10 mouse cellular contexts compared by ENCODE assay signal in the genomic region with DNA sequence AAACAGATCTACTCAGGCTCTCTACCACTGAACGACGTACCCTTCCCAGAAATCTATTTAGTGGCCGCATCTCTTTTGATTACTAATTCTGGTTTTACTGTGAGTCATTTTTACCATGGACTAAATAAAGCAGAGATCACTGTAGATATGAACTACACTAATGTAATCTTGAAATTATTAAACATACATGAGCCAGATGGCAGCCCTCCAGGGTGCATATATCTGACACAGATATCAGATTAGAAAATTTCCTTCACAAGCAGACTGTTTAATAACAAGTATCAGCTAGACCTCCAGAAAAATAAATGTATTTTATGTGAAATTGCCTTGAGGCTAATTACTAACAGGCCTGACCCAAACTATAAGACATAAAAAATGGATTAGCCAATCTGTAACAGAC.
"Had no signal": no experiment of that assay in that cellular context is flagged by ENCODE, and none has a peak within 500 bp of the region (broad histone marks: within the 10 kb centered on the region; RNA-seq: fewer than 3 reads in every experiment).

No protein-coding gene starts in this region.

- H3K4me1 ChIP-seq: limb, embryonic 15.5 days; liver, embryonic 12.5 days; midbrain, embryonic 12.5 days; neural tube, embryonic 13.5 days; stomach, embryonic 15.5 days had no signal

- H3K9me3 ChIP-seq: limb, embryonic 15.5 days; liver, embryonic 12.5 days; midbrain, embryonic 12.5 days; neural tube, embryonic 13.5 days; stomach, embryonic 15.5 days had no signal

- H3K27ac ChIP-seq: limb, embryonic 15.5 days; liver, embryonic 12.5 days; midbrain, embryonic 12.5 days; neural tube, embryonic 13.5 days; stomach, embryonic 15.5 days had no signal

- H3K9ac ChIP-seq: limb, embryonic 15.5 days; liver, embryonic 12.5 days; midbrain, embryonic 12.5 days; neural tube, embryonic 13.5 days; stomach, embryonic 15.5 days had no signal

- DNase-seq: kidney, adult 8-10 months; kidney, postnatal 10 days; retina, postnatal 1 day; thymus, adult 2 months; thymus, postnatal 25 days had no signal

- H3K4me3 ChIP-seq: limb, embryonic 15.5 days; liver, embryonic 12.5 days; midbrain, embryonic 12.5 days; neural tube, embryonic 13.5 days; stomach, embryonic 15.5 days had no signal

- H3K4me2 ChIP-seq: limb, embryonic 15.5 days; liver, embryonic 12.5 days; midbrain, embryonic 12.5 days; neural tube, embryonic 13.5 days; stomach, embryonic 15.5 days had no signal

- ATAC-seq: liver, embryonic 12.5 days had no signal

- H3K27me3 ChIP-seq: limb, embryonic 15.5 days; liver, embryonic 12.5 days; midbrain, embryonic 12.5 days; neural tube, embryonic 13.5 days; stomach, embryonic 15.5 days had no signal

- H3K36me3 ChIP-seq: limb, embryonic 15.5 days; liver, embryonic 12.5 days; midbrain, embryonic 12.5 days; neural tube, embryonic 13.5 days; stomach, embryonic 15.5 days had no signal
